Mouse (Mus musculus): ENCODE results near the gene Rbm25.

Rbm25 gene

GRCm38 (mm10) chr12:83650346-83650745 is 19.3 kb downstream of the Rbm25 start:
- DNase-seq (ENCODE audit: low spot score in 2 of 2): no peak

- DNase-seq (ENCODE audit: low spot score in 2 of 2): no peak
Measured at GRCm38 (mm10) chr12:83651414-83651813, 20.4 kb downstream of the Rbm25 start.

- no peak for DNase-seq (ENCODE audit: low spot score in 2 of 2)
Measured at GRCm38 (mm10) chr12:83685466-83685865, 54.4 kb downstream of the Rbm25 start.

- DNase-seq (ENCODE audit: low spot score in 2 of 2): no peak
Measured at GRCm38 (mm10) chr12:83686575-83687350, 55.7 kb downstream of the Rbm25 start.

GRCm38 (mm10) chr12:83687934-83688315 is 56.9 kb downstream of the Rbm25 start, which contains the start of gene Psen1:
TSS of gene Psen1 (plus strand) at chr12:83688152.
- peak; percentile 87 to 88 for DNase-seq (ENCODE audit: low spot score in 2 of 2)

GRCm38 (mm10) chr12:83688316-83689086 is 57.5 kb downstream of the Rbm25 start:
- DNase-seq (ENCODE audit: low spot score in 2 of 2): peak in 1 of 2 experiments; percentile 22

- DNase-seq (ENCODE audit: low spot score in 2 of 2): no peak
Measured at GRCm38 (mm10) chr12:83689087-83689432, 58.0 kb downstream of the Rbm25 start.

GRCm38 (mm10) chr12:83694011-83694410 is 63.0 kb downstream of the Rbm25 start:
- no peak for DNase-seq (ENCODE audit: low spot score in 2 of 2)

- no peak for DNase-seq (ENCODE audit: low spot score in 2 of 2)
Measured at GRCm38 (mm10) chr12:83694669-83695068, 63.6 kb downstream of the Rbm25 start.

GRCm38 (mm10) chr12:83698637-83699036 is 67.6 kb downstream of the Rbm25 start:
- no peak for DNase-seq (ENCODE audit: low spot score in 2 of 2)

- no peak for DNase-seq (ENCODE audit: low spot score in 2 of 2)
Measured at GRCm38 (mm10) chr12:83701608-83702007, 70.6 kb downstream of the Rbm25 start.

GRCm38 (mm10) chr12:83702796-83703195 is 71.8 kb downstream of the Rbm25 start:
- no peak for DNase-seq (ENCODE audit: low spot score in 2 of 2)

- no peak for DNase-seq (ENCODE audit: low spot score in 2 of 2)
Measured at GRCm38 (mm10) chr12:83706951-83707350, 75.9 kb downstream of the Rbm25 start.

- no peak for DNase-seq (ENCODE audit: low spot score in 2 of 2)
Measured at GRCm38 (mm10) chr12:83708160-83709092, 77.4 kb downstream of the Rbm25 start.

GRCm38 (mm10) chr12:83709934-83710333 is 78.9 kb downstream of the Rbm25 start:
- no peak for DNase-seq (ENCODE audit: low spot score in 2 of 2)

- no peak for DNase-seq (ENCODE audit: low spot score in 2 of 2)
Measured at GRCm38 (mm10) chr12:83713749-83714148, 82.7 kb downstream of the Rbm25 start.

GRCm38 (mm10) chr12:83716416-83717184 is 85.6 kb downstream of the Rbm25 start:
- no peak for DNase-seq (ENCODE audit: low spot score in 2 of 2)

- no peak for DNase-seq (ENCODE audit: low spot score in 2 of 2)
Measured at GRCm38 (mm10) chr12:83719431-83719830, 88.4 kb downstream of the Rbm25 start.

- DNase-seq (ENCODE audit: low spot score in 2 of 2): no peak
Measured at GRCm38 (mm10) chr12:83721281-83721680, 90.2 kb downstream of the Rbm25 start.

- no peak for DNase-seq (ENCODE audit: low spot score in 2 of 2)
Measured at GRCm38 (mm10) chr12:83723037-83723436, 92.0 kb downstream of the Rbm25 start.

Data from frontal cortex, postnatal 25 days (tissue).